Mouse (Mus musculus): ENCODE measurements around the gene Prr19. TPM values are rescaled to one million over a fixed set of nuclear protein-coding genes. Genes with fewer than 3 reads are reported as not detected.

Prr19 gene
- polyA plus RNA-seq, 1 experiment from 2014 or later = 0.32 TPM

DNA sequence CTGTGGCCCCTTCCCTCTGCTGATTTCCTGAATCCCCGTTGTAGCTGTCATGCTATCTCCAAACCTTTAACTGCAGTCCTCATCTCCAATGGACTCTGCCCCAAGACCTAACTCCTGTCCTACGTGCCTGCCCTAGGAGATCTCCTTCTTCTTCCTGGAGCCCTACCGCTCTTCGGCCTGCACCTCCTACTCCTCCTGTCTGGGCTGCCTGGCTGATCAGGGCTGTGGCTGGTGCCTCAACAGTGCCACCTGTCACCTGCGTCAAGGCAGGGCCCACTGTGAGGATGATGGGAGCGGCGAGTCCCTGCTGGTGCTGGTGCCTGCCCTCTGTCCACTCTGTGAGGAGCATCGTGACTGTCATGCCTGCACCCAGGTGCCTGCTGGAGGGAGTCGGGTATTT lies 38.1 kb downstream of the Prr19 start:
- DNase-seq (ENCODE audit: low spot score) = no peak
- Histone ChIP-seq H3K9ac (ENCODE audit: low read depth, low read length) (no peak overlapping the region), H3K27ac (ENCODE audit: low read depth, low read length) (no peak overlapping the region), H3K36me3 (ENCODE audit: control insufficient read depth, insufficient read depth, low read length) (peaks cover 2% of the 10 kb centered on the region; the same call in 1 of the 2 replicates), H3K4me2 (no peak overlapping the region), H3K4me3 (ENCODE audit: low read depth, low read length) (no peak overlapping the region), H3K27me3 (replicated peaks; ENCODE audit: control insufficient read depth, insufficient read depth, low read length) (no peaks in the 10 kb centered on the region), H3K4me1 (replicated peaks; ENCODE audit: control insufficient read depth, insufficient read depth, low read length) (no peaks in the 10 kb centered on the region), H3K9me3 (ENCODE audit: control insufficient read depth, low read length) (no peaks in the 10 kb centered on the region)
- 86% methylated on average over 9 of the region's 9 CpGs for WGBS
- no peak for ATAC-seq (replicated peaks; ENCODE audit: low FRiP score)

DNA sequence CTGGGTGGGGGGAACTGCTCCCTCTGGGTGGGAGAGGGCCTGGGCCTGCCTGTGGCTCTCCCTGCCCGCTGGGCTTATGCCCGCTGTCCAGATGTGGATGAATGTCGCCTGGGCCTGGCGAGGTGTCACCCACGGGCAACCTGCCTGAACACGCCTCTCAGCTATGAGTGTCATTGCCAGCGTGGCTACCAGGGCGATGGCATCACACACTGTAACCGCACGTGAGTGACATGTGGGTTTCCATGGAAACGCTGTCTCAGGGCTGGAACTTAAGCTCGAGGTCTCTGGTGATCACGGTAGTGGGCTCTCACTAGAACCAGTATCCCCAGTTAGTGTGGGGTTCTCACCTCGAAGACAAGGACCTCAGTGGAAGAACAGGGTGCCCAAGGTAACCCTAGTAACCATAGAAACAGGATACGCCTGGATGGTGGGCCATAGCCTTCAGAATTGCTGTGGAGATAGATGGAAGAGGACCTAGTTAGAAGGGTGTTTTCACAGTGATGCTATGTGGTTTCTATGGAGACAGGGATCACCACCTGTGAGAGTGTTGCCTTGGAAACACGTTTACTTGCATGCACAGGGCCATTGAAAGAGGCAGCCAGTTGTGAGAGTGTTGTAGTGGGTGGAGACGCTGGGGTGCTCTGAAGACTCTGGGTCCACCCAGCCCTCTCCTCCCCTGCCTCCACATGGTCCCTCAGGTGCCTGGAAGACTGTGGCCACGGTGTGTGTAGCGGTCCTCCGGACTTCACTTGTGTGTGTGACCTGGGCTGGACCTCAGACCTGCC lies 40.0 kb downstream of the Prr19 start:
- no peak; the same call in 1 of the 2 replicates for ATAC-seq (replicated peaks; ENCODE audit: low FRiP score)
- 83% methylated on average over 20 of the region's 20 CpGs for WGBS
- H3K36me3 ChIP-seq (ENCODE audit: control insufficient read depth, insufficient read depth, low read length) = no peaks in the 10 kb centered on the region

DNA sequence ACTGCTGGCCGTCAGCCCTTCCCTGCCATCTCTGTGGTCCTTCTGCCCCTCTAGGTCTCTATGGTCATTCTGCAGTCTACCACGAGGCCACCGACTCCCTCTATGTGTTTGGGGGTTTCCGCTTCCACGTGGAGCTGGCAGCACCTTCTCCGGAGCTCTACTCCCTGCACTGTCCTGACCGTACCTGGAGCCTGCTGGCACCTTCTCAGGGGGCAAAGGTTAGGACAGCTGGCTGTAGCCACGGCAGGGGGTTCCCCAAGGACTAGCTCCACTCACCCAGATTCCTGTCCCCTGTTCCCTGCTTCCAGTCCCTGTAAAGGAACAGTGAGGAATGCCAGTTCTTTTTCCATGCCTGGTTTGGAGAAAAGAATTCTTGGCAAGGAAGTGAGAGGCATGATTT lies 47.6 kb downstream of the Prr19 start:
- Histone ChIP-seq H3K9me3 (ENCODE audit: control insufficient read depth, low read length) (no peaks in the 10 kb centered on the region), H3K9ac (ENCODE audit: low read depth, low read length) (no peak overlapping the region), H3K4me3 (ENCODE audit: low read depth, low read length) (no peak overlapping the region), H3K27me3 (replicated peaks; ENCODE audit: control insufficient read depth, insufficient read depth, low read length) (no peaks in the 10 kb centered on the region), H3K4me2 (no peak overlapping the region), H3K4me1 (replicated peaks; ENCODE audit: control insufficient read depth, insufficient read depth, low read length) (no peaks in the 10 kb centered on the region), H3K36me3 (ENCODE audit: control insufficient read depth, insufficient read depth, low read length) (peaks cover 11% of the 10 kb centered on the region; the same call in 1 of the 2 replicates), H3K27ac (ENCODE audit: low read depth, low read length) (no peak overlapping the region)
- no peak for ATAC-seq (replicated peaks; ENCODE audit: low FRiP score)
- WGBS = 75% methylated on average over 8 of the region's 8 CpGs
- DNase-seq (ENCODE audit: low spot score) = no peak

More for the DNA sequence above, 40.0 kb downstream of the Prr19 start:
- Histone ChIP-seq H3K4me3 (ENCODE audit: low read depth, low read length) (no peak overlapping the region), H3K4me2 (no peak overlapping the region), H3K4me1 (replicated peaks; ENCODE audit: control insufficient read depth, insufficient read depth, low read length) (no peaks in the 10 kb centered on the region), H3K27ac (ENCODE audit: low read depth, low read length) (no peak overlapping the region), H3K9ac (ENCODE audit: low read depth, low read length) (no peak overlapping the region), H3K9me3 (ENCODE audit: control insufficient read depth, low read length) (no peaks in the 10 kb centered on the region), H3K27me3 (replicated peaks; ENCODE audit: control insufficient read depth, insufficient read depth, low read length) (no peaks in the 10 kb centered on the region)
- DNase-seq (ENCODE audit: low spot score) = no peak

Other genes with a start within 250 kb of the Prr19 start
- gene Grik5, start 229.1 kb upstream of the Prr19 start, polyA plus RNA-seq (2014; fragmentation: Nextera tagmentation; extraction: Ambion mirVana) = 3.5 and 5.3 TPM in 2 replicates
- 22.8 and 23.1 TPM in 2 replicates for gene Zfp574, start 228.8 kb upstream of the Prr19 start, polyA plus RNA-seq (2014; fragmentation: Nextera tagmentation; extraction: Ambion mirVana)
- 2.2 and 3.2 TPM in 2 replicates for gene Pou2f2, start 121.7 kb upstream of the Prr19 start, polyA plus RNA-seq (2014; fragmentation: Nextera tagmentation; extraction: Ambion mirVana)
- 19.6 and 21.1 TPM in 2 replicates for gene Dedd2, start 80.8 kb upstream of the Prr19 start, polyA plus RNA-seq (2014; fragmentation: Nextera tagmentation; extraction: Ambion mirVana)
- 4.0 and 4.2 TPM in 2 replicates for gene Zfp526, start 80.0 kb upstream of the Prr19 start, polyA plus RNA-seq (2014; fragmentation: Nextera tagmentation; extraction: Ambion mirVana)
- gene Gsk3a, start 63.6 kb upstream of the Prr19 start, polyA plus RNA-seq (2014; fragmentation: Nextera tagmentation; extraction: Ambion mirVana) = 11.0 and 13.0 TPM in 2 replicates
- gene Erf, start 50.6 kb upstream of the Prr19 start, polyA plus RNA-seq (2014; fragmentation: Nextera tagmentation; extraction: Ambion mirVana) = 13.8 and 16.4 TPM in 2 replicates
- gene Cic, start 33.7 kb upstream of the Prr19 start, polyA plus RNA-seq (2014; fragmentation: Nextera tagmentation; extraction: Ambion mirVana) = 21.6 and 25.2 TPM in 2 replicates
- gene Pafah1b3, start 3.4 kb upstream of the Prr19 start, polyA plus RNA-seq (2014; fragmentation: Nextera tagmentation; extraction: Ambion mirVana) = 104 and 106 TPM in 2 replicates
- 0.16 and 0.32 TPM in 2 replicates for gene Tmem145, start 4.7 kb downstream of the Prr19 start, polyA plus RNA-seq (2014; fragmentation: Nextera tagmentation; extraction: Ambion mirVana)
- 5.1 and 5.5 TPM in 2 replicates for gene Megf8, start 15.8 kb downstream of the Prr19 start, polyA plus RNA-seq (2014; fragmentation: Nextera tagmentation; extraction: Ambion mirVana)
- gene Cnfn, start 68.3 kb downstream of the Prr19 start, polyA plus RNA-seq (2014; fragmentation: Nextera tagmentation; extraction: Ambion mirVana) = not detected in 2 replicates
- 2.3 and 2.5 TPM in 2 replicates for gene Lipe, start 97.3 kb downstream of the Prr19 start, polyA plus RNA-seq (2014; fragmentation: Nextera tagmentation; extraction: Ambion mirVana)
- gene Cxcl17, start 111.5 kb downstream of the Prr19 start, polyA plus RNA-seq (2014; fragmentation: Nextera tagmentation; extraction: Ambion mirVana) = 0.38 TPM in 1 of 2 replicates, not detected in the other
- 2.3 and 3.6 TPM in 2 replicates for gene Ceacam1, start 176.2 kb downstream of the Prr19 start, polyA plus RNA-seq (2014; fragmentation: Nextera tagmentation; extraction: Ambion mirVana)
- not detected in 2 replicates for gene Ceacam2, start 238.4 kb downstream of the Prr19 start, polyA plus RNA-seq (2014; fragmentation: Nextera tagmentation; extraction: Ambion mirVana)

Measured in liver, embryonic 11.5 days (tissue).